Mouse (Mus musculus) 3134 (cell line): ENCODE data around the gene Sptssb.
A peak's percentile ranks its signal among the peaks of the same experiment; 100 is the strongest.

Experiments used
- DNase-seq: peaks from one replicate; pipeline ENCODE4 v3.0.0-alpha.2; 2011; ENCODE audit warnings: low spot score; ENCODE audit not compliant: insufficient read length; ENCODE audit errors: extremely low read depth

Sptssb gene

DNA sequence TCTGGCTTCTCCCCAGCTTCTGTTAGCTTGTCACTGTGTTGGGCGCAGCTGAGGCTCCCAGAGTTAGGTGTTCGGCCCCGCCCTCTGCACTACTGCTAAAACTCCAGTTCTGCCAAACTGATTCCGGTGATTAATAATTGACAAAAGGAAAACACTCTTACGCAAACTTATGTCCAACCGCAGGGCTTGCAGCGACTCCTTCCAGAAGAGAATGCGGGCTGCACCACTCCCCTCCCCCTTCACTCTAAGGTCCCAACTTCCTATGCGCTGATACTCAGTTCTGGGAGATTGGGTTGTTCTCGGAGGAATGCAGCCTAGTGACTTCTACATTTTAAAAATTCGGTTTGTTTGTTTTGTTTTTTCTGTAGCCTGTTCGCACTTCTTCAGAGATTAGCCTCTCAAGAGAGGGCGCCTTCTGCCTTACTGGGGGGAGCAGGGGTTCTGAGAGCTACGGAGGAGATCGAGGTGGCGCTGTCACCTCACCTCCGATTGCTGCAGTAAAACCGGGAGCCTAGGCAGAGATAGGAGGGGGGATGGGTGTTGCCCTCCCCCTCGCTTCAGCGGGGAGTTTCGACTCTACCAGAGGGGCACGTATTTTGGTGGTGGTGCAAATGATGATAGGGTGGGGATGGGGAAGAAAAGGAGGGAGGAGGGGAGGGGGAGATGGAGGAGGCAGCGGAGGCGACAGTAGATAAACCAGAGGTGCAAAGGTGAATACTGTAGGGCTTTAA lies at the start of gene Sptssb:
Gene Sptssb (minus strand): TSS at position 83 of the 731 bp plus-strand sequence.
- no peak for DNase-seq

DNA sequence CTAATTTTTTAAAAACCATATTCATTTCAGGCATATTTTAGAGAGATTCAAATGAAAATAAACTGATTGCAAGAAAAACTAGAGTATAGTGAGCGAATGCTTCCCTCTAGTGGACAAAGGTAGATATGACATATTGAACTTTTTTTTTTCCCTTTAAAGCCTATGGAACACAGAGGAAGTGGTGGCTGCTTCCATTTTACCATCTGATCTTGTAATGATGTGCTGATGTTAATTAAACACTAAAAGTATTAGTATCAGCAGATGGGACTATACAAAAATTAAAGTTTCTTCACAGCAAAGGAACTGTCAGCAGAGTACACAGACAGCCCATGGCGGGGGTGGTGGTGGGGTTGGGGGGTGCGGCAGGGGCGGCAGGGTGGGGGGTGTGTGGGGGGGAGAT lies 48.3 kb upstream of the Sptssb start:
- DNase-seq = no peak

DNA sequence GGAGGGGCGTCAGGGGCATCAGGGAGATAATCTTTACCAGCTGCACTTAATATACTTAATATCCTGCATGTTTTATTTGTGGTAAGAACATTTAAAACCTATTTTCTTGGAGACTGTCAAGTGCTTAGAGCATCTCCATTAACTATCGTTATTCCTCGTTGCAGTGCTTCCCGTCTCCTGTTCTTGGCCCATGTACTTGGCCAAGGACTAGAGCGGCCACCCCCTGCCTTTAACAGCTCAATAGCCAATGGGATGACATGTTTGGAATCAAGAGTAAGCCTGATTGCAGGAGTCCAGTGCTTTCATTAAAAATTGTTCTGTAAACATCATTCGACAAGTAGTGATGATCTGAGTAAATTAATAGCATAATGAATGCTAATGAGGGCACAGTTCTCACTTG lies 47.8 kb upstream of the Sptssb start:
- no peak for DNase-seq

DNA sequence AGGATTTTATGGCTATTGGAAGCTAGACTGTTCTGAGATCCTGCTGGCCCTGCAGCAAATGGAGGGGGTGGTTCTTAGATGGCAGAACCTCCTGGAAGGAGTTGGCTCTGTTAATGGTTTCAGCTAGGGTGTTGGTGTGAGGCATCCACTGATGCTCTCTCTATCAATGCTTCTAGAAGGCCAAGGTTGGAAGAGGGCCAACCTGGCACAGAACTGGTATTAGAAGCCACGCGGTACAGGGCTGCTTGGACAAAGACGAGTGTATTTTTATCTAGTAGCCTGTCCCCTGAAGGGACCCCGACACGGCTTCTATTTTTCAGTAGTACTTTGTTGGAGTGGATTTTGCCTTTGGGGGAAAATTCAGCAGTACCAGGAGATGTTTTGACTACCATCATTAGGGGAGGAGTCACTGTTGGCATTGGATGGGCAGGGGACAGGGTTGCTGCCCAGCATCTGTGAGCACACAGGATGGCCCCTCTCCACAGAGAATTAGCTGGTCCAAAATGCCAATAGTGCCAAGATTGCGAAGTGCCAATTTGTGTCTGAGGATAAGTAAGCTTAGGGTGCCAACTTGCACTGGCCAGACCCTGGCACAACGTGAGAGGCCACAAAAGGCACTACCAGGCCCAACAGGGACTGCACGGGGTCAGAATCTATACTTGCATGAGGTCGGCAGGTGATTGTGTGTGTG lies 43.2 kb upstream of the Sptssb start:
- DNase-seq = no peak

DNA sequence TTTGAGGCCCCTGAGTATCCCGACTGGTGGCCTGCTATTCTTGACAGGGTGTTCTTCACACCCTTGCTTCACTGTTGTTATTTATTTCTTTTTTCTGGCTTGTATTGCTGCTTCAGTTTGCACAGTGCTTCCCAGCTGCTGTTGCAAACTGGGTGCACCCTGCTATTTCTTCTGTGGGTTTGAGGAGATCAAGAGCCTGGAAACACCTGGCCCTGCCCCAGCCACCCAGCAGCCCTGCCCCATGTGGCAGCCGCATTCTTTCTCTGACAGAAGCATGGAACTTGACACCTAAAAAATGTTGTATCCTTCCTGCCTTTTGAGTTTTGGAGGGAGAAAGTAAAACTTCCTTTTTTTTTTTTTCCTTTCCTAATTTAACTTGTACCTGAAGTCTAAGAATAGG lies 42.6 kb upstream of the Sptssb start:
- DNase-seq = no peak

DNA sequence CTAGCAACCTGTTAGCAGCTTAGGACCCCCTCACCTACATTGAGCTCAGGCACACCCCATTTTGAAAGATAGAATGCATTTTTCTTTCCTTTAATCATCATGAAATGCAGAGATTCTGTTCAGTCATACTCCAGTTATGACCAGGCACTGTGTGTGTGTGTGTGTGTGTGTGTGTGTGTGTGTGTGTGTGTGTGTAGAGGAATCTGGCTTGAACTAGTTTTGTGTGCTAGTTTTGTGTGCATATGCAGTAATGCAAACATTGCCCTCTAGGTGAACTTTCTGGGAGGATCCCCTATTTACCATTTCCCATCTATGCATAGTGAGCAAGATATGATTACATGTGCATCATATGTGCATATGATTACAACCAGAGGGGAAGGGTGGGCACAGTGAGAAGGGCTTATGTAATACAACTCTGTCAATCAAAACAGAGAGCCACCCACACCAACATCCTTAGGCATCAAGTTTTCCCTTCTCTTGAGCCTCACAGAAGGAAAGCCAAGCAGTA lies 42.2 kb upstream of the Sptssb start:
- no peak for DNase-seq

DNA sequence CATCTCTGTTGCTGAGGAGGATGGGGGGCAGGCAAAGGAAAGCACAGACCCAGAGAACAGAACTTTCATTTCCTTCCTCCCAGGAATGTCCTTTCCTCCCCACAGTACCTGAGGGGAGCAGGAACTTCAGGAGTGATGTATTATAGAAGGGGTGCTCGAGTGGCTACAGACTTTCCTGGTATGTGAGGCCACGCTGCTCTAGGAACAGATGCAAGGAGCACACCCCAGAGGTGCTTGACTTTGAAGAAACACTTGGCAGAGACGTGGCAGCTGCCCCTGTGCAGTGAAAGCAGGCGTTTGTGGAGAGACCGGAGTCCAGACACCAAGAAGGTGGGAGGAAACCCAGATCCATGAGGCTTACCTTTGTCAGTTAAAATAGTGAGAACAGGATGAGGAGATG lies 40.6 kb upstream of the Sptssb start:
- DNase-seq = no peak

DNA sequence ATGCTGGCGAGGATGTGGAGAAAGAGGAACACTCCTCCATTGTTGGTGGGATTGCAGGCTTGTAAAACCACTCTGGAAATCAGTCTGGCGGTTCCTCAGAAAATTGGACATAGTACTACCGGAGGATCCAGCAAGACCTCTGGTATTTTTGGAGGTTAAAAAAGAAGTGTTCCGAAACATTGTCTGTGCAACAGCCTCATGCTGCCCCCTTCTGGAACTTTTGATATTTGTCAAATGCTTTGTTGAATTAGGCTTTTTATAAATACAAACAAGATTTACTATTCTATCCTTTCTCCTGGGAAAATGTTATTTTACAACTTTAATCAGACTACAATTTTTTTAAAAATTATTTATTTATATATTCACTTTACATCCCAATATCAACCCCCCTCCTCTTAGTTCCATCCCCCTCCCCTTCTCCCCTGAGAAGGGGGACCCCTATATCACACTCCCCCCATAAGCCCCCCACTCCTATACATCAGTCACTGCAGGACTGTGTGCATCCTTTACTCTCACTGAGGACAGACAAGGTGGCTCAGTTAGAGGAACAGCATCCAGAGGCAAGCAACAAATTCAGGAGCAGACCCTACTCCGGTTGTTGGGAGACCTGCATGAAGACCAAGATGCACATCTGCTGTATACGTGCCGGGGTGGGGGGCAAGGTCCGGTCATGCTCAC lies 38.3 kb upstream of the Sptssb start:
- DNase-seq = no peak

DNA sequence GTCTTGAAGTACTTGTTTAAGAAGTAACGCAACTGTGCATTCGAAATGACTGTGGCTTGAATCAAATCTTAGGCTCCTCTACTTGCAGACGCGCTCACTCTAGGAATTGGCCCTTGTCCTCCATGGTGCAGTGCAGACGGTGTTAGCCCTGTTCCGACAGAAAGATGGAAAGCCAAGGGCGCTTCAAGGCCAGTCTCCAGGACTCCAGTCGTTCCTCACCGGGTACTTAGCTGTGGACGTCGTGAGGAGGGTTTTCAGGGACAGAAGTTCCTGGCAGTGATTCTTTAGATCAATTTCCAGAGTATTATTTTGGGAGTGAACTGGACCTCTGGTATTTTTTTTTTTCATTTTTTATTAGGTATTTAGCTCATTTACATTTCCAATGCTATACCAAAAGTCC lies 35.8 kb upstream of the Sptssb start:
- DNase-seq = no peak

DNA sequence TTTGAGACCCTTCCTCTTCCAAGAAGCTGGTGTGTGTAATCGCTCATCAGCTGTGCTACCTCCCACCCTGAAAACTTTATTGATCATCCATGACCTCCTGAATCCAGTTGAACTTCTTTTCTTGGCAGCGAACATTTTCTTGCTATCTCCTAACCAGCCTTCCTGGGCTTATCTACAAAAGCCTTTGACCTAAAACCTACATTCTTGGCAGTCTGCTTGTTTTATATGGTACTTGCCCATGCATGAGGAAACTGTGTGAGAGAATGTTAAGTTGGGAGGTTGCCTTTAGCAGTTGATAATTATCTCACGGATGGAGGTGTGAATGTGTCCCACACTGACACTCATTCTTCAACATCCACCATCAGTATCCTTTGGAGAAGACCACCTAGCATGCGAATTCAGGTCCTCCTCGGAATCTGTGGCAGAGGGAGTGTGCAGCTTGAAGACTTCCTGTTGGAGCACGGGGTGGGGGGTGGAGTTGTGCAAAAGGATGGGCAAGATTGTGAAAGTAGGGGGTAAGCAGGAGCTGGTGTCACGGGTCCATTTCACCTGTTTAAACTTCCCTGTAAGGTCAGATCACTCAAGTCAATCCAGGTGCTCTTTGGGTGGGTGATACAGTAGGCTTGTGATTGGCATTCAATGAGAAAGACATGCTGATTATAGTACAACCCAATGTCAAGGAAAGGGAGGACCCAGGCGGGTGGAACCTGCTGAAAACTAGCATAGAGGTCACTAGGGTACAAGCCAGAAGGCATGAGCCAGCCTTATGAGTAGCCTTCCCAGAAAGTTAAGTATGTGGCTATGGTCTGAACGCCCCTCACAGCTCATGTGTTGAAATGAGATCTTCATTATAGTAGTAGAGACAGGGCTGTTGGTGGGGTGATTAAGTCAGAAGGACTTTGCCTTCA lies 32.7 kb upstream of the Sptssb start:
- DNase-seq = no peak

DNA sequence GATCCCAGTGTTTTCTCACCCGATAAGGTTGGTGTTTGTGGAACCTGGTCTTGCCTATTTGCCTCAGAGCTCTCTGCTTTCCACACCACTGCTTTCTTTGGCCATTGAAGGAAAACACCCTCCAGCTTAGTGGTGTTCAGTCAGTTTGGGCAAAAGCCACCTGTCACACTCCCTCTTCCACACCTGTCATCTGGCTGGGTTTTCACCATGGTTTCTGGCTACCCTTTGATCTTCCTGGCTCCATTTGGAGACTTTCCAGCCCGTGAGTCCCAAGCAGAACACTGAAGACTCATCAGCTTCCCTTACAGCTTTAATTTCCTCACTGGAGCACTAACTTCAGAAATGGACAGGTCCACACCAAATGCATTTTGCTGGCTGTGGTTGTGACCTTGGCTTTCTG lies 26.1 kb upstream of the Sptssb start:
- no peak for DNase-seq

DNA sequence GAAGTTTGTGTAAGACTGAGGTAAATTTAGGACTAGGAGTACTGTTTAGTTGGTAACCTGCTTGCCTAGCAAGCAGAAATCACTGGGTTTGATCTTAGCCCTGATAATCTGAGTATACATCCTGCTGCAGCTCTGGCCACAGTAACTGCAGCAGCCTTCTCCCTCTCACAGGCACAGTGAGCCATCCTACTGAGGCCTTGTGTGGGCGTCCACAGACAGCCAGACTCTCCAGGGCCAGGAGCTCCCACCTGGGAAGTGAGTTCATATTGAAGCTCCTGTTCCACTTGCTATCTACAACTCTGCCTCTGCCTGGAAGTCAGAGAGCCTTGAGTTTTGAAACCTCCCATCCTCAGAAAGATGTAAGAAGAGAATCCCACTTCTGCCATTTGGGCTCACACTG lies 24.0 kb upstream of the Sptssb start:
- no peak for DNase-seq

DNA sequence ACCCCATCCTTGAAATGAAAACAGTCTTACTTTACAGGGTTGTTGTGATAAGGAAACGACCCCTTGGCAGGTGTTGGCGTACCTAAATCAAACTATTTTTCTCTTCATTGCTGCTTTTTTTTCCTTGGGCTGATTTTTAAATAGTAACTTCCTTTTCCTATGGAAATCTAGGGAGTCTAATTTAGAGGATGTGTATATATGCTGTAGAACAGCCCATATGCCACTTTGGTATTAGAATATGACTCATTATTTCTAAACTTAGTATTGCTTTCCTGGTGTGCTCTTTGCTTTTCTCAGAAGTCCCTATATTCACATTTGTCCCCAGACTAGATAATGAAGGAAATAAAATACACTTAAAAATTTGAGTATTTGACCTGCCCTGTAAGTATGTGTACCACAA lies 17.8 kb upstream of the Sptssb start:
- no peak for DNase-seq

DNA sequence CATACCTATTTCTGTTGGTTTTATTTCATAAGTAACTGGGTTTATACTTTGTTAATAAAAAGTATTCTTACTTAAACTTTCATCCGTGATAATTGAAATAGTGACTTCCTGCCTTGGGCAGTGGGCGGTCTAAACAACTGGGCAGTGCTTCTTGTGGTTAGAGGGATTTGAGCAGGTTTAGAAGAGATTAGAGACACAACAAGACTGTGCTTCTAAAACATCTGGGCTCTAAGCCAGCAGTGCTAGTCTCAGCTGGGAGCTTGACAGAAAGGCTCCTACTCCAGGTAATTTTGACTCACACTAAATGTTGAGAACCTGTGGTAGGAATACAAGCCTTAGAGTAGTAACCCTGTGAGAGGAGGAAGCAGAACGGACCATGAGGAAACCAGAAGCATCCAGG lies 15.0 kb upstream of the Sptssb start:
- DNase-seq = no peak

DNA sequence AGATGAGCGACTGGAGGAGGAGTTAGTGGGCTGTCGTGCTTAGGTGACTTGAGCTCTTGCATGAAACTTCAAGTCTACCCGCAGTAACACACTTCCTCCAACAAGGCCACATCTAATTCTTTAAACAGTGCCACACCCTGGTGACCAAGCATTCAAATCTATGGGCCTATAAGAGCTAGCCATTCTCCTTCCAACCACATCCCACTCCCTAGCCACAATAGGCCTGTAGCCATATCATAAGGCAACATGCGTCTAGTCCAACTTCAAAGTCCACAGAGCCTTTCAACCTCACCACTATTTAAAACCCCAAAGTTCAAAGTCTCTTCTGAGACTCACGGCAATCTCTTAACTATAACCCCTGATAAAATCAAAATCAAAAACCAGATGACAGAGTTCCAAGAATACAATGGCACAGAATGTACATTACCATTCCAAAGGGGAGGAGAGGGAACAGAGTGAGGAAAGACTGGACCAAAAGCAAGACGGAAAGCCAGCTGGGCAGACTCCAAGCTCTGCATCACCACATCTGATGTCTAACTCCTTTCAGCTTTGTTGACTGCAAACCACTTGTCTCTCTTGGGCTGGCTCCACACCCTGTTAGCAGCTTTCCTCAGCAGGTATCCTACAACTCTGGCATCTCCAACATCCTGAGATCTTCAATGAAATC lies 13.1 kb upstream of the Sptssb start:
- DNase-seq = no peak

DNA sequence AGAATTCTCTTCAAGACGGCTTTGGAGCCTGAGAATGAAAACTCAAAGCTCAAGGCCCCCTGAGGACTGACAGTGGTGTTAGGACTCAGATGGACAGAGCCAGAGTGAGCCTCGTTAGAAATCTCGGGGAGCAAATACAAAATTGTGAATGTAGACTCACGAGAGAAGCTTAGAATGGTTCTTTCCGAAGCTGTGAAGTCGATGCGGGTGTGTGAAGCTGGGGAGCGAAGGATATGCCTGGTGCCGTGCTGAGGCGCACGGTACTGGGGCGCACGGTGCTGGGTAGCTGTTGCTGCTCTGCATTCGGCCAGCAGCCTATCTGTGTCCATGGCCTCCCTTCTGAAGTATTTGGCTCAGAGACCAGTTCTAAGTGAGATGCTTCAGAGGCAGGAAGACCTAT lies 11.4 kb upstream of the Sptssb start:
- no peak for DNase-seq

DNA sequence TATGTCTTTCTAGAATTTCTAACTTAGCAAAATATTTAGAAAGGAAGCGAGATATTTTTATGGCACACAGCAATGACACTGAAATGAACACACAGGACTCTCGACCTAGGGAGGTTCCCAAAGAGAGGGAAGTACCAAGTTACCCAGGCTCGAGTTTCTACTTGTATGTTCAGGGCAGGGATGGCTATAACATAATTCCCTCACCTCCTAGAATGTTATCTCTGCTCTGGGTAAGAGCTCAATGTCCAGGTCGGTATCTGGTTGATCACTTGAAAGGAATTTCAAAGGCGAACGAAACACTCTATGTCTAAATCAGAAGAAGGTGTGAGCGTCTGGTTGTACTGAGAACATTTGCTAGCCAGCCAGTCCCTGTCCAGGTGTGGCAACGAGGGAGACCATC lies 10.0 kb upstream of the Sptssb start:
- DNase-seq = no peak

DNA sequence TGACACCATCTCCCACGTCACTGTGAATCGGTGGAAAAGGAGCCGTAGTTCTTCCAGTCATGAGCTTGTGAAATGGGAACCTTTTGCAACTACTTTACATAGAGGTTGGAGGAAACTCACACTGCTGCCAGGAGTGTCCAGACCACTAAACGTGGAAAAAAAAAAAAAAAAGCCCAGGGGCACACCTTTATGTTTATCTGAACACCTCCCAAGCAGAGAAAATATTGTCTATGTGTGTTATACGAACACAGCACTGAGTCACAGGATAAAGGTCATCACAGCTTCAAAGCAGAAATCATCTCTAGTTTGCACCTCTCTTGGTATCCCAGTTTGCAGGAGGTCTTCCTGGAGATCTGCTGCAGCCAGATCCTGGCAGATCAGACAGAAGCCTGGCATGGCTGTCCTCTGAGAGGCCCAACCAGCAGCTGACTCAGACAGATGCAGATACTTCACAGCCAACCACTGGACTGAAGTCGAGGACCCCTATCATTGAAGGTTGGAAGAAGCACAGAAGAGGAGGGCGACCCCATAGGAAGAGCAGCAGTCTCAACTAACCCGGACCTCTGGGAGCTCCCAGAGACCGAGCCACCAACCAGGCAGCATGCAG lies 2.2 kb upstream of the Sptssb start:
- DNase-seq = no peak

DNA sequence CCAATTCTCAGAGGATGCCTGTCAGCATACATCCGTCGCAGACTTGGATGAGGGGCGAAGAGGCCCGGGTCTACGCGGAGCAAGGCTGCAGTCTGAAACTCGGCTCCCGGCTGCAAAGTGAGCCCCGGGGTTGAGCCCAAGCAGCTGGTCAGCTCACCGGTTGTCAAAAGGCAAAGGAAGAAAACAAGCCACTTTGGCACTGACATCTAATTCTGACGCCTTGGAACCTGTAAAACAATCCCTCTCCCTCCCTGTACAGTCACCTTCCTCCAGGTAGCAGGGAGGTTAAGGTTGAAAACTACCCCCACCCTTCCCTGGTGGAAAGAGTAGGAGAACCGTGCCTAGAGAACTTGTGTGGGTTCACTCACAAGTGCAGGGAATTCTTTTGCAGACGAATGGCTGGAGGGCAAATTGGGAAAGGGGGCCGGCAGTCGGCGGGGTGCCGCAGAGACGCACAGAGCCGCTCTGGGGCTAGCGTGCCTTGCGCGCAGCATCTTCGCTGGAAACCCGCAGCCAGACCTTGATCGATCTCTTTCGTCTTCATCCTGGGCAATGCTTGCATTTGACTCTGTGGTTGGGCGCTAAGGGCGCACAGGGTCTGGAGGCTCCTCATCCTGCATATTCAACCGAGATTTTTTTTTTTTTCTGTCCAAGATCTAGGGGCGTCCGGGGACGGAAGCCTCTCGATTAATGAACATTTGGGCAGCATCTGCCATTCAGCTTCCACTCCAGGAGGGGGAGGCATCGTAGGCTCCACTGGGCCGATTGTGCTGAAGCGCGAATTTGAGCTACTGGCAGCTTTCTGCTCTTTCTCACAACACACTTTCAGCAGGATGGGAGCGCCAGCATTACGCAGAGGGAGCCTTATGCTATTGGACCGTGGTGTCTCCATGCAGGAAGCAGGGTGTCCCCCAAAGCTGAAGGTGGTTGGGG lies 1.1 kb upstream of the Sptssb start:
- peak; percentile 7 for DNase-seq
